Mouse (Mus musculus): Measurements from ENCODE around the gene Cops2. TPM values are rescaled to one million over a fixed set of nuclear protein-coding genes. Genes with fewer than 3 reads are reported as not detected.

Gene Cops2
- polyA plus RNA-seq, 1 experiment from 2014 or later: 115 TPM

GRCm38 (mm10) chr2:125805826-125806225, 53.1 kb downstream of the Cops2 start:
- no peak overlapping the region for H3K9ac ChIP-seq (ENCODE audit: low read length)
- no peaks in the 10 kb centered on the region for H3K4me1 ChIP-seq (ENCODE audit: control insufficient read depth, insufficient read depth, low read length)
- H3K27ac ChIP-seq (ENCODE audit: low read depth, low read length): no peak overlapping the region
- ATAC-seq (ENCODE audit: insufficient read depth, low FRiP score, low TSS enrichment): no peak
- no peaks in the 10 kb centered on the region for H3K27me3 ChIP-seq (ENCODE audit: control insufficient read depth, insufficient read depth, low read length)
- no peak overlapping the region for H3K4me2 ChIP-seq (ENCODE audit: low read depth)
- no peak for DNase-seq (ENCODE audit: low spot score)
- 32% methylated on average over 1 of the region's 1 CpGs for WGBS
- H3K9me3 ChIP-seq (ENCODE audit: control insufficient read depth, low read length): no peaks in the 10 kb centered on the region; the same call in 1 of the 2 replicates
- H3K4me3 ChIP-seq (ENCODE audit: low read depth, low read length): no peak overlapping the region
- no peaks in the 10 kb centered on the region for H3K36me3 ChIP-seq (ENCODE audit: control insufficient read depth, insufficient read depth, low read length)

- Histone ChIP-seq H3K27me3 (ENCODE audit: control insufficient read depth, insufficient read depth, low read length) (no peaks in the 10 kb centered on the region), H3K9ac (ENCODE audit: low read length) (no peak overlapping the region), H3K36me3 (ENCODE audit: control insufficient read depth, insufficient read depth, low read length) (no peaks in the 10 kb centered on the region), H3K9me3 (ENCODE audit: control insufficient read depth, low read length) (no peaks in the 10 kb centered on the region; the same call in 1 of the 2 replicates), H3K4me1 (ENCODE audit: control insufficient read depth, insufficient read depth, low read length) (no peaks in the 10 kb centered on the region), H3K27ac (ENCODE audit: low read depth, low read length) (no peak overlapping the region), H3K4me3 (ENCODE audit: low read depth, low read length) (no peak overlapping the region), H3K4me2 (ENCODE audit: low read depth) (no peak overlapping the region)
- no peak for DNase-seq (ENCODE audit: low spot score)
- no peak for ATAC-seq (ENCODE audit: insufficient read depth, low FRiP score, low TSS enrichment)
- WGBS: 86% methylated on average over 4 of the region's 4 CpGs
Measured at GRCm38 (mm10) chr2:125801947-125802346, 57.0 kb downstream of the Cops2 start.

GRCm38 (mm10) chr2:125801038-125801437, 57.9 kb downstream of the Cops2 start:
- Histone ChIP-seq H3K36me3 (ENCODE audit: control insufficient read depth, insufficient read depth, low read length) (no peaks in the 10 kb centered on the region), H3K4me1 (ENCODE audit: control insufficient read depth, insufficient read depth, low read length) (no peaks in the 10 kb centered on the region), H3K4me2 (ENCODE audit: low read depth) (no peak overlapping the region), H3K9me3 (ENCODE audit: control insufficient read depth, low read length) (no peaks in the 10 kb centered on the region; the same call in 1 of the 2 replicates), H3K27ac (ENCODE audit: low read depth, low read length) (no peak overlapping the region), H3K27me3 (ENCODE audit: control insufficient read depth, insufficient read depth, low read length) (no peaks in the 10 kb centered on the region), H3K4me3 (ENCODE audit: low read depth, low read length) (no peak overlapping the region), H3K9ac (ENCODE audit: low read length) (no peak overlapping the region)
- ATAC-seq (ENCODE audit: insufficient read depth, low FRiP score, low TSS enrichment) (no peak), DNase-seq (ENCODE audit: low spot score) (no peak)
- WGBS: 69% methylated on average over 8 of the region's 8 CpGs

DNA sequence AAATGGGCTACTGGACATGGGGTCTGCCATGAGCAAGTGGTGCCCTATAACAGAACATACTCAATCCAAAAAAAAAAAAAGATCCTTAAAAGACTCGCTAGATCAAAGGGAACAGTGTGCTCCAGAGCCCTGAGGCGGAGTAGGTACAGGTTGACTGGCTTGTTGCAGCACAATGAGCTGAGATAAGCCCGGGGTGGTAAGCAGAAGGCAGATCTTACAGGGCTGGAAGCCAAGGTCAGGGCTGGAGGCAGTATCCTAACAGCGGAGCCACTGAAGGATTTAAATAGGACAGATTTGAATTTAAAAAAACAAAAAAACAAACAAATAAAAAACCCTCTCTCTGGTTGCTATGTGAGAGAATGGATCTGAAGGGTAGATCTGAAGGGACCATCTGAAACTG, 58.5 kb downstream of the Cops2 start:
- H3K36me3 ChIP-seq (ENCODE audit: control insufficient read depth, insufficient read depth, low read length): no peaks in the 10 kb centered on the region

DNA sequence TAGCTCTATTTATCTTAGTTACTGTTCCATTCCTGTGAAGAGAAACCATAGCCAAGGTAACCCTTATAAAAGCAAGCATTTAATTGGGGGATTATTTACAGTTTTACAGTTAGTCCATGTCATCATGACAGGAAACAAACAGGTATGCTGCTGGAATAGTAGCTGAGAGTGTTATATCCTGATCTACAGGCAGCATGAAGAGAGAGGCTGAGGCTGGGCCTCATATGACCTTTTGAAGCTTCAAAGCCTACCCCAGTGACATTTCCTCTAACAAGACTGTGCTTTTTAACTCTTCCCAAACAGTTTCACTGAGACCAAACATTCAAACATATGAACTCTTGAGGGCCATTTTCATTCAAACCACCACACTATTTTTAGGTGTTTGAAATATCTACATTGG, 61.1 kb downstream of the Cops2 start:
- Histone ChIP-seq H3K36me3 (ENCODE audit: control insufficient read depth, insufficient read depth, low read length) (no peaks in the 10 kb centered on the region), H3K27me3 (ENCODE audit: control insufficient read depth, insufficient read depth, low read length) (no peaks in the 10 kb centered on the region), H3K4me2 (ENCODE audit: low read depth) (no peak overlapping the region), H3K27ac (ENCODE audit: low read depth, low read length) (no peak overlapping the region), H3K9me3 (ENCODE audit: control insufficient read depth, low read length) (no peaks in the 10 kb centered on the region), H3K4me3 (ENCODE audit: low read depth, low read length) (no peak overlapping the region), H3K9ac (ENCODE audit: low read length) (no peak overlapping the region), H3K4me1 (ENCODE audit: control insufficient read depth, insufficient read depth, low read length) (no peaks in the 10 kb centered on the region)
- ATAC-seq (ENCODE audit: insufficient read depth, low FRiP score, low TSS enrichment) (no peak), DNase-seq (ENCODE audit: low spot score) (no peak)

More for the DNA sequence above, 58.5 kb downstream of the Cops2 start:
- DNase-seq (ENCODE audit: low spot score) (no peak), ATAC-seq (ENCODE audit: insufficient read depth, low FRiP score, low TSS enrichment) (no peak)
- Histone ChIP-seq H3K9ac (ENCODE audit: low read length) (no peak overlapping the region), H3K27me3 (ENCODE audit: control insufficient read depth, insufficient read depth, low read length) (no peaks in the 10 kb centered on the region), H3K4me2 (ENCODE audit: low read depth) (no peak overlapping the region), H3K27ac (ENCODE audit: low read depth, low read length) (no peak overlapping the region), H3K4me3 (ENCODE audit: low read depth, low read length) (no peak overlapping the region), H3K4me1 (ENCODE audit: control insufficient read depth, insufficient read depth, low read length) (no peaks in the 10 kb centered on the region), H3K9me3 (ENCODE audit: control insufficient read depth, low read length) (no peaks in the 10 kb centered on the region)
- WGBS: 83% methylated on average over 4 of the region's 4 CpGs

GRCm38 (mm10) chr2:125795118-125795517, 63.8 kb downstream of the Cops2 start:
- WGBS: 74% methylated on average over 2 of the region's 2 CpGs
- Histone ChIP-seq H3K27ac (ENCODE audit: low read depth, low read length) (no peak overlapping the region), H3K4me1 (ENCODE audit: control insufficient read depth, insufficient read depth, low read length) (no peaks in the 10 kb centered on the region), H3K4me2 (ENCODE audit: low read depth) (no peak overlapping the region), H3K27me3 (ENCODE audit: control insufficient read depth, insufficient read depth, low read length) (no peaks in the 10 kb centered on the region), H3K9me3 (ENCODE audit: control insufficient read depth, low read length) (no peaks in the 10 kb centered on the region), H3K4me3 (ENCODE audit: low read depth, low read length) (no peak overlapping the region), H3K9ac (ENCODE audit: low read length) (no peak overlapping the region), H3K36me3 (ENCODE audit: control insufficient read depth, insufficient read depth, low read length) (no peaks in the 10 kb centered on the region)
- DNase-seq (ENCODE audit: low spot score) (no peak), ATAC-seq (ENCODE audit: insufficient read depth, low FRiP score, low TSS enrichment) (no peak)

GRCm38 (mm10) chr2:125794166-125794565, 64.8 kb downstream of the Cops2 start:
- H3K4me3 ChIP-seq (ENCODE audit: low read depth, low read length): no peak overlapping the region
- H3K4me2 ChIP-seq (ENCODE audit: low read depth): no peak overlapping the region
- H3K36me3 ChIP-seq (ENCODE audit: control insufficient read depth, insufficient read depth, low read length): no peaks in the 10 kb centered on the region
- H3K27me3 ChIP-seq (ENCODE audit: control insufficient read depth, insufficient read depth, low read length): no peaks in the 10 kb centered on the region
- WGBS: 70% methylated on average over 2 of the region's 2 CpGs
- no peak overlapping the region for H3K9ac ChIP-seq (ENCODE audit: low read length)
- no peaks in the 10 kb centered on the region for H3K4me1 ChIP-seq (ENCODE audit: control insufficient read depth, insufficient read depth, low read length)
- DNase-seq (ENCODE audit: low spot score) (no peak), ATAC-seq (ENCODE audit: insufficient read depth, low FRiP score, low TSS enrichment) (no peak)
- no peak overlapping the region for H3K27ac ChIP-seq (ENCODE audit: low read depth, low read length)
- H3K9me3 ChIP-seq (ENCODE audit: control insufficient read depth, low read length): no peaks in the 10 kb centered on the region

- no peak overlapping the region for H3K4me2 ChIP-seq (ENCODE audit: low read depth)
- no peak overlapping the region for H3K27ac ChIP-seq (ENCODE audit: low read depth, low read length)
- no peak overlapping the region for H3K4me3 ChIP-seq (ENCODE audit: low read depth, low read length)
- H3K9ac ChIP-seq (ENCODE audit: low read length): no peak overlapping the region
- no peaks in the 10 kb centered on the region for H3K9me3 ChIP-seq (ENCODE audit: control insufficient read depth, low read length)
- no peaks in the 10 kb centered on the region for H3K4me1 ChIP-seq (ENCODE audit: control insufficient read depth, insufficient read depth, low read length)
- no peaks in the 10 kb centered on the region for H3K27me3 ChIP-seq (ENCODE audit: control insufficient read depth, insufficient read depth, low read length)
- 86% methylated on average over 11 of the region's 11 CpGs for WGBS
- no peak for ATAC-seq (ENCODE audit: insufficient read depth, low FRiP score, low TSS enrichment)
- no peak for DNase-seq (ENCODE audit: low spot score)
- no peaks in the 10 kb centered on the region for H3K36me3 ChIP-seq (ENCODE audit: control insufficient read depth, insufficient read depth, low read length)
Measured at GRCm38 (mm10) chr2:125792879-125793261, 66.1 kb downstream of the Cops2 start.

DNA sequence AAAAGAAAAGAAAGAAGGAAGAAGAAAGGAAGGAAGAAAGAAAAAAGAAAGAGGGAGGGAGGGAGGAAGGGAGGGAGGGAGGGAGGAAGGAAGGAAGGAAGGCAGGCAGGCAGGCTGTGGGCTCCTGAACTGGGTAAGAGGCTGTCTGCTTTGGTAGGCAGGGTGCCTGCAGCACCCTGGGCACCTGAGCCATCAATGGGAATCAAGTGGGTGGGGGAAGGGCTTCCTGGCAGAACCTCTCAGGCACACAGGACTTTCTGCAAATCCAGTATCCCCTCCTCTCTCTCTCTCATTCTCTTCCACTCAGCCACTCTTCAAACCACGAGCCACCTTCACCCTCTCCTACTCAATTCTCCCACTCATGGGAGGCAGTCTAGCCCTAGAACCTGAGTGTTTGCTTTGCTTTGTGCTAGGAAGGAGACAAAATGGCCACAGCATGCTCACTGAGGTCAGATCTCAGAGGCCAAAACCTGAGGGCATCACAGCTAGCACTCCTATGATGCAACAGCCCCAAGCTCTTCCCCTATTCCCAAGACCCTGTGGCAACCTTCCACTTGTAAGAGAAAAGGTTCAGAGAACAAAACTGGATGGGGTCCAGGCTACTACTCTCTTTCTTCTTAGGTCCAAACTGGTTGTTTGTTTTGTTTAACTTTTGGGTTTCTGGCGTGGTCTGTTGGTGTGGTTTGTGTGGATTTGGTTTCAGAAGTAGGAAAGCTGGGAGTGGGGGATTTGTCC, 66.6 kb downstream of the Cops2 start:
- H3K36me3 ChIP-seq (ENCODE audit: control insufficient read depth, insufficient read depth, low read length): no peaks in the 10 kb centered on the region
- H3K9ac ChIP-seq (ENCODE audit: low read length): no peak overlapping the region
- WGBS: 79% methylated on average over 2 of the region's 2 CpGs
- ATAC-seq (ENCODE audit: insufficient read depth, low FRiP score, low TSS enrichment) (no peak), DNase-seq (ENCODE audit: low spot score) (no peak)
- H3K4me2 ChIP-seq (ENCODE audit: low read depth): no peak overlapping the region
- H3K27ac ChIP-seq (ENCODE audit: low read depth, low read length): no peak overlapping the region
- H3K4me3 ChIP-seq (ENCODE audit: low read depth, low read length): no peak overlapping the region
- no peaks in the 10 kb centered on the region for H3K27me3 ChIP-seq (ENCODE audit: control insufficient read depth, insufficient read depth, low read length)
- H3K9me3 ChIP-seq (ENCODE audit: control insufficient read depth, low read length): no peaks in the 10 kb centered on the region
- H3K4me1 ChIP-seq (ENCODE audit: control insufficient read depth, insufficient read depth, low read length): no peaks in the 10 kb centered on the region

All from neural tube, embryonic 11.5 days (tissue).